Mouse (Mus musculus): ENCODE data around the gene Msrb3.

The Msrb3 gene

GRCm38 (mm10) chr10:120898357-120898756, 544 bp downstream of the Msrb3 start:
- DNase-seq (ENCODE audit: low read depth, low spot score): peak; percentile 49

- no peak for DNase-seq (ENCODE audit: low read depth, low spot score)
Observed at GRCm38 (mm10) chr10:120895899-120896289, 3.0 kb downstream of the Msrb3 start.

GRCm38 (mm10) chr10:120894978-120895898, 3.7 kb downstream of the Msrb3 start:
- DNase-seq (ENCODE audit: low read depth, low spot score): no peak

DNA sequence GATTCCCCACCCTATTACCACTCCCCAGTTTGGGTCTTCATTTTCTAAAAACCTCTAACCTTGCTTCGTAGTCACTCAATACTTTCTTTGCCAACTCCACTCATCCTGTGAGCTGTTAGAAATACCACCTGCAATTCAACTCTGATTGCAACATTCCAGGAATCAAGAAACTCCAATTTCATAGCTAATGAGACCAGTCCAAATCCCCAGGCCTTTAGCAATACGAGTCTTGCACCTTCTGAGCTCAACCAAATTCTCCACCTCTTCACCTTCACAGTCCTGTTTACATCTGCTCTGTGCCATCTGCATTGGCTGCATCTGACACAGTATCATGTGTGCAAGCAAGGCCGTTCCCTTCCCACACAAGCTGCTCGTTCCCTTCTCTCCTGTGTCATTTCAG, 5.0 kb downstream of the Msrb3 start:
- no peak for DNase-seq (ENCODE audit: low read depth, low spot score)

GRCm38 (mm10) chr10:120891131-120891530, 7.8 kb downstream of the Msrb3 start:
- no peak for DNase-seq (ENCODE audit: low read depth, low spot score)

DNA sequence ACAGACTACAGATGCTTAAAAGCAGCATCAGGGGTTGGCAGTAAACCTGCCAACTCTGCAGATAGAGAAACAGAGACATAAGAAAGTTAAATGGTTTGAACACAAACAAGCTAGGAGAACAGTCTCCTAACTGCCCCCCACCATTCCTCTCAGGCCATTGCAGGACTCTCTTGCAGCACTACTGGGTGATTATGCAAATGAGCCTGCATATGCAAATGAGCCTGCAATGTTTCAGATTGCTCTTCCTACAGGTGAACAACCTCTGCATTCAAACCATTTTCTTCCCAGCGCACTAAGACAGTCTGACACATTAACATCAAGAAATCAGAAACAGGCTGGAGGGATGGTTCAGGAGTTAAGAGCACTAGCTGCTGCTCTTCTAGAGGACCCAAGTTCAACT, 8.3 kb downstream of the Msrb3 start:
- DNase-seq (ENCODE audit: low read depth, low spot score): no peak

- peak; percentile 64 for DNase-seq (ENCODE audit: low read depth, low spot score)
Observed at GRCm38 (mm10) chr10:120888531-120888930, 10.4 kb downstream of the Msrb3 start.

GRCm38 (mm10) chr10:120884220-120884619, 14.7 kb downstream of the Msrb3 start:
- DNase-seq (ENCODE audit: low read depth, low spot score): no peak

GRCm38 (mm10) chr10:120883732-120884131, 15.2 kb downstream of the Msrb3 start:
- no peak for DNase-seq (ENCODE audit: low read depth, low spot score)

GRCm38 (mm10) chr10:120883069-120883415, 15.9 kb downstream of the Msrb3 start:
- no peak for DNase-seq (ENCODE audit: low read depth, low spot score)

DNA sequence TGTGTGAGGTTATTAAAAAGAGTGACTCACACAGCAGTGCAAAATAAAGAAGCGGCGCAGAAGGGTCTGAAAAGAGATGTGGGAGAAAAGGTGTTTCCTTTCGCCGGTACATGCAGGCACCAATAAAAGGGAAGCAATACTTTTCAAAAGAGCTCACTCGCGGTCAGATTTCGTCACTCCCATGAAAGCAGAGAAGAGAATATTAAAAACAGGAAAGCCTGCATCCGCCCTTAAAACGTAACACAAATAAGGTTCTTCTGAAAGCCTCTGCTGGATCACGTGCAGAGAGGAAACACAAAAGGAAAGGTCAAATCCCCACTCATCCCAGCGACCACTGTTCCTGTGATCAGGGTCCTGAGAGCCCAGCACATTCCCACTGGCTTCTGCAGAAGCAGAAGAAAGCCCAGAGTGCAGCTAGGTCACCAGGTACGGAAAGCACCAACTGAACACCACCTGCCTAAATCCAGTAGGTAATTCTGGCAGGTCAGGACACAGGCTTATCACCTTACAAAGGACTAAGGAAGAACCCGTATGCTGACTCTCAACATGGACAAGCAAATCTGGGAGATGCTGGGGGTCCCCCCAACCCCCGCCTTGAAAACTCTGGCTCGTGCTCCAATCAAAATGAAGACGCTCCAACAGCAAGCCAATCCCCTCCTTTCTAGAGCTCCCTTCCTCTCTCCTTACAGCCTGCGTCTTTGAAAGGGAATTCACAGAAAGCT, 16.4 kb downstream of the Msrb3 start:
- no peak for DNase-seq (ENCODE audit: low read depth, low spot score)

DNA sequence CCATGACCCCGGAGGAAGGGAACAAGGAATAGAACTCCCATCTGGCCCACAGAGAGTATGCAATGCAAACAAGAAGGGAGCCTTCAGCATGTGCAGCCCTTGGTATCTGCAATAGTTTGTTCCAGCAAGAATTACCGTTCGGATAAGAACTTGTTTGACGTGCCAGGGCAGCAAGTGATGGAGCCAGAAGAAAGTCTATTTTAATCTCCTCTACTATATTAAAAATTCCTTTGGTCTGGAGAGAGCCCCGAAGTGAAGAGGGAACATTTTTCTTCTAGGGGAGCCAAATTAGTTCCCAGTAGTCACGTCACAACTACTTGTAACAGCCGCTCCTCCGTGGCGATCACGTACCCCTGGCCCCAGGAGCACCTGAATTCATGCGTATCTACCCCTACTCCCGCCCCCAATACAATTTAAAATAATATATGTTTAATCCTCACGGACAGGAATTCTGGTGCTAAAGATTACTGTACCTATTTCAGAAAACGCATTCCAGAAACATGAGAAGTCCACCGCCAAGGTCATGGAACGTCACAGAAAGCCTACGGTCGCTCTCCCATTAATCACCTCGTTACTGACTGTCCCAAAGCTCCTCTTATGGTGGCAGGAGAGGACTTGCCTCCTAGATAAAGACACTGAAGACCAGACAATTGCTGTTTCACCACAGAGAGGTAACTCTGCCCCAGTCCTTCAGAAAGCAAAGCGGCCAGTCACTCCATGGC, 22.2 kb downstream of the Msrb3 start:
- DNase-seq (ENCODE audit: low read depth, low spot score): no peak

- DNase-seq (ENCODE audit: low read depth, low spot score): peak; percentile 91
Observed at GRCm38 (mm10) chr10:120875672-120876463, 23.0 kb downstream of the Msrb3 start.

GRCm38 (mm10) chr10:120874261-120874660, 24.6 kb downstream of the Msrb3 start:
- no peak for DNase-seq (ENCODE audit: low read depth, low spot score)

DNA sequence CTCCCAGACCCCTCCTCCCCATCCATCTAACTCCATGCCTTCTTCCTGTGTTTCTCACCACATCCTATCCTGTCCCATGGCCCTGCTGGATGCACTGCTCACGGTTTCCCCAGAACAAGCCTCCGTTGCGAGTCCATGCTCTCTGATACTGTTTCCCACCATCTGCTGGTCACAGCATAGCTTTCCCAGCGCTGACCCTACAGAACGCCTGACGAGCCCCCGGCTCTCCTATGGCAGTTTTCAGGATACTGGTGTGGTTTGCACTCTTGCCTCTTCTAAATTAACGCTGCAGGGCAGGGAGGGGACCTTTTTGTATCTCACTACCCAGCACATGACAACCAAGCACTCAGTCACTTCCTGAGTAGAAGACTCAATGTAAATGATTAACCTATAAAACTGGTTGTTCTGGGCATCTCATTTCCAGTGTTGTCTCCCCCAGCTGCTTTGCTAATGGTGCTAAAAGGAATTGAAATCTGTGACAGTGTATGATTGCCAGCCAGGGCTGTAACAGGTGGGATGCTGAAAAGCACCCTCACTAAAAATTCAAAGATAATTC, 25.2 kb downstream of the Msrb3 start:
- DNase-seq (ENCODE audit: low read depth, low spot score): no peak

- peak; percentile 81 for DNase-seq (ENCODE audit: low read depth, low spot score)
Observed at GRCm38 (mm10) chr10:120872483-120872862, 26.4 kb downstream of the Msrb3 start.

DNA sequence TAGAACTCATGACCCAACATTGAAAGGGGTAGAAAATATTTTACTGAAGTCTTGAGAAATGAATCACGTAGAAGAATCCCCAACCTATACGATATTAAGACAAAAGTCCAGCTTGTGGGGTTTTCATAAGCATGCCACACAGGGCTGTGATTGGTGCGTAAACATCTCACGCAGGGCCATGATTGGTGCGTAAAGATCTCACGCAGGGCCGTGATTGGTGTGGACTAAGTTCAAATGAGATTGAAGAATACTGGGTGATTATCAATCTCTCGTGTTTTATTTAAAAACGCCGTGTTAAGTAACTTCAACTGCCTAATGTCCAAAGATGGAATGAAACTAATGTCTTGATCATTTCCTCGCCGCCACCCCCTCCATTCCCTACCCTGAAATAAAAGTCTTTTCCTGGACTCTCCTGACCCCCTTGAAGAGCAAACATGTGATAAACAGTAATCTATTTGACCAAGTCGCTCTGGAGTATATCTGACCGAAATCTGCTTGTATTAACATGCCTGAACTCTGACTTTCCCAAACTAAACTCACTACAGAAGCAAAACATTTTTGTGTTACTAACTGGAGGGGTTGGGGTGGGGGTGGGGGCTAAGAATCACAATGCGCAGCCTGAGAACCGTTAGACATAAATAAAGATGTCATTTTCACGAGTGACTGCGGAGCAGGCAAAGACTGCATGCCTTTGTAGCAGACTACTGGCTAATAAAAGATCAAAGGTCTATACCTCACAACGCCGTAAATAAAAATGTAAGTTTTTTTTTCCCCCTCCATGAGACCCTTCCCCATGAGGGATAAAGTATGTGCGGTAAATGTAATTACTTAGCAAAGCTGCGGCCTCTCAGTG, 27.0 kb downstream of the Msrb3 start:
- no peak for DNase-seq (ENCODE audit: low read depth, low spot score)

GRCm38 (mm10) chr10:120871096-120871495, 27.8 kb downstream of the Msrb3 start:
- no peak for DNase-seq (ENCODE audit: low read depth, low spot score)

DNA sequence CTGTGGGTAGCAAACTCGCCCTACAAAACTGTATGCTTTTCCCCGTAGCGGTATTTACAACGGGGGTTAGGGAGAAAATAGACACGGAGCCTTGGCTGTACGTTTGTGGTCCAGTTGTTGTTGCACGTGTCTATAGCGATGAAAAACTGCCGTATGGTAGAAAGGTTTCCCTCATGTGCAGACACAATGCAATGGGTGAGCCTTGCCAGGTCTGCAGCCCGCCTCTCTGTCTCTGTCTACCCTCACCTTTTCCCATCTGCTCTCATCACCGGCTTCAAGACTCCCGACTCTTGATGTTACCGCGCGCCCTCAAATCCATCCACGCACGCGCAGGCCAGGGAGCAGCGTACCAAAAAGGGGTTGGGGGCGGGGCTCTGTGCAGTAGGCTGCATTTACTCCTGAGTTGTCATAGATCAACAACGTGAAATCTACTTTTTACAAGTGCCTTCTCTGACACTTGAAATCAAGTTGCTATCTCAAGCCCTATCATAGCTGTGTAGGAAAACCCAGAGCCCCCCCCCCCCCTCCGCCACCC, 29.6 kb downstream of the Msrb3 start:
- DNase-seq (ENCODE audit: low read depth, low spot score): peak; percentile 81

GRCm38 (mm10) chr10:120864446-120864845, 34.5 kb downstream of the Msrb3 start:
- DNase-seq (ENCODE audit: low read depth, low spot score): peak; percentile 76

All from ZHBTc4 (cell line).